Mouse (Mus musculus) limb, embryonic 14.5 days (tissue): ENCODE data around the gene Pik3c2g. TPM values are rescaled to one million over a fixed set of nuclear protein-coding genes. Genes with fewer than 3 reads are reported as not detected.

ENCODE experiments used
- ATAC-seq: fragments of 200-750 bp; cut with Nextera tagmentation; 2 replicates; pipeline ENCODE4 v1.8.0; 2017; ENCODE audit warnings: low read depth, moderate number of reproducible peaks, moderate TSS enrichment; ENCODE audit not compliant: low FRiP score
- DNase-seq: peaks from one replicate; pipeline ENCODE4 v3.0.0-alpha.2; 2015; ENCODE audit warnings: low spot score
- H3K27ac ChIP-seq: fragments of 300-500 bp; sonication (generic); replicated peaks from 2 replicates; pipeline ENCODE4 v1.5.1; 2014; ENCODE audit warnings: low read depth, mild to moderate bottlenecking, low read length, moderate library complexity, mixed read lengths
- H3K27me3 ChIP-seq: fragments of 300-500 bp; sonication (generic); 2 replicates; pipeline ENCODE4 v1.6.1; 2014; ENCODE audit warnings: low read length, mixed read lengths; ENCODE audit not compliant: control insufficient read depth, insufficient read depth
- H3K36me3 ChIP-seq: fragments of 300-500 bp; sonication (generic); 2 replicates; pipeline ENCODE4 v1.6.1; 2014; ENCODE audit warnings: mild to moderate bottlenecking, low read length, moderate library complexity, mixed read lengths; ENCODE audit not compliant: control insufficient read depth, insufficient read depth
- H3K4me1 ChIP-seq: fragments of 300-500 bp; sonication (generic); 2 replicates; pipeline ENCODE4 v1.6.1; 2014; ENCODE audit warnings: antibody characterized with exemption, low read length, mixed read lengths; ENCODE audit not compliant: control insufficient read depth, insufficient read depth
- H3K4me2 ChIP-seq: fragments of 300-500 bp; sonication (generic); replicated peaks from 2 replicates; pipeline ENCODE4 v1.6.1; 2014; ENCODE audit warnings: low read depth, mild to moderate bottlenecking, low read length, moderate library complexity; ENCODE audit not compliant: severe bottlenecking
- H3K4me3 ChIP-seq: fragments of 300-500 bp; sonication (generic); replicated peaks from 2 replicates; pipeline ENCODE4 v1.5.1; 2014; ENCODE audit warnings: low read length
- H3K9ac ChIP-seq: fragments of 300-500 bp; sonication (generic); 2 replicates; pipeline ENCODE4 v1.6.1; 2014; ENCODE audit warnings: mild to moderate bottlenecking, low read depth, low read length, moderate library complexity; ENCODE audit not compliant: severe bottlenecking
- H3K9me3 ChIP-seq: fragments of 300-500 bp; sonication (generic); 2 replicates; pipeline ENCODE4 v1.6.1; 2016; ENCODE audit warnings: low read length; ENCODE audit not compliant: control insufficient read depth
- POLR2A ChIP-seq: fragments of 200-500 bp; IDR thresholded peaks from 2 replicates; pipeline ENCODE4 v1.8.0; 2012; ENCODE audit warnings: inconsistent platforms, mild to moderate bottlenecking, moderate library complexity, borderline replicate concordance; ENCODE audit not compliant: insufficient read depth, insufficient read length; ENCODE audit errors: extremely low read depth
- WGBS: fragments of 180-500 bp; shearing (Covaris S2); extraction: QIAGEN DNeasy Blood & Tissue Kit; methylation state at CpG from one replicate; pipeline ENCODE4 v1.1.7; 2014; 5-methylcytosine and 5-hydroxymethylcytosine counted together
- polyA plus RNA-seq, 2 experiments: library from polyadenylated mRNA; depleted of rRNA in 1 of 2; stranded (reverse) in 1 of 2; unstranded in 1 of 2; fragments of >200 nt; fragmentation: Nextera tagmentation in 1 of 2; extraction: Ambion mirVana in 1 of 2; gene quantifications; 2 replicates each; pipeline versions ENCODE4 v1.2.1 to v1.2.3; 2012 to 2014

Gene Pik3c2g
- polyA plus RNA-seq, 2 experiments = 0.54 to 1.8 TPM

- Histone ChIP-seq H3K4me3 (no peak overlapping the region), H3K27me3 (no peaks in the 10 kb centered on the region), H3K9ac (no peak overlapping the region), H3K9me3 (no peaks in the 10 kb centered on the region), H3K4me1 (no peaks in the 10 kb centered on the region), H3K36me3 (no peaks in the 10 kb centered on the region), H3K27ac (no peak overlapping the region), H3K4me2 (no peak overlapping the region)
- DNase-seq = no peak
- 62% methylated on average over 3 of the region's 3 CpGs for WGBS
- ATAC-seq = no peak
- TF ChIP-seq POLR2A = no peak
Observed at GRCm38 (mm10) chr6:139978114-139978513, 391.1 kb downstream of the Pik3c2g start.

GRCm38 (mm10) chr6:139981061-139981460, 394.0 kb downstream of the Pik3c2g start:
- Histone ChIP-seq H3K36me3 (no peaks in the 10 kb centered on the region), H3K27me3 (no peaks in the 10 kb centered on the region), H3K4me2 (no peak overlapping the region), H3K9me3 (no peaks in the 10 kb centered on the region), H3K27ac (no peak overlapping the region), H3K4me3 (no peak overlapping the region), H3K9ac (no peak overlapping the region), H3K4me1 (no peaks in the 10 kb centered on the region)
- DNase-seq (no peak), ATAC-seq (no peak)
- TF ChIP-seq POLR2A = no peak

- Histone ChIP-seq H3K27me3 (no peaks in the 10 kb centered on the region), H3K9ac (no peak overlapping the region), H3K36me3 (no peaks in the 10 kb centered on the region), H3K27ac (no peak overlapping the region), H3K9me3 (no peaks in the 10 kb centered on the region), H3K4me2 (no peak overlapping the region), H3K4me3 (no peak overlapping the region), H3K4me1 (no peaks in the 10 kb centered on the region)
- no peak for TF ChIP-seq POLR2A
- 86% methylated on average over 3 of the region's 3 CpGs for WGBS
- DNase-seq (no peak), ATAC-seq (no peak)
Observed at GRCm38 (mm10) chr6:139984069-139984468, 397.0 kb downstream of the Pik3c2g start.

- WGBS = 74% methylated on average over 2 of the region's 2 CpGs
- Histone ChIP-seq H3K27ac (no peak overlapping the region), H3K4me2 (no peak overlapping the region), H3K27me3 (no peaks in the 10 kb centered on the region), H3K9me3 (no peaks in the 10 kb centered on the region), H3K9ac (no peak overlapping the region), H3K4me1 (no peaks in the 10 kb centered on the region), H3K36me3 (no peaks in the 10 kb centered on the region), H3K4me3 (no peak overlapping the region)
- no peak for DNase-seq
- no peak for TF ChIP-seq POLR2A
- no peak for ATAC-seq
Observed at GRCm38 (mm10) chr6:139986564-139986963, 399.5 kb downstream of the Pik3c2g start.

- TF ChIP-seq POLR2A = no peak
- 54% methylated on average over 6 of the region's 6 CpGs for WGBS
- Histone ChIP-seq H3K4me1 (no peaks in the 10 kb centered on the region), H3K4me2 (no peak overlapping the region), H3K36me3 (no peaks in the 10 kb centered on the region), H3K27ac (no peak overlapping the region), H3K9ac (no peak overlapping the region), H3K4me3 (no peak overlapping the region), H3K27me3 (no peaks in the 10 kb centered on the region), H3K9me3 (no peaks in the 10 kb centered on the region)
- DNase-seq = no peak
- ATAC-seq = no peak
Observed at GRCm38 (mm10) chr6:139989075-139989474, 402.1 kb downstream of the Pik3c2g start.

GRCm38 (mm10) chr6:139989597-139989996, 402.6 kb downstream of the Pik3c2g start:
- no peak for DNase-seq
- Histone ChIP-seq H3K9ac (no peak overlapping the region), H3K4me2 (no peak overlapping the region), H3K9me3 (no peaks in the 10 kb centered on the region), H3K4me3 (no peak overlapping the region), H3K4me1 (no peaks in the 10 kb centered on the region), H3K36me3 (no peaks in the 10 kb centered on the region), H3K27me3 (no peaks in the 10 kb centered on the region), H3K27ac (no peak overlapping the region)
- WGBS = 88% methylated on average over 10 of the region's 10 CpGs
- no peak for TF ChIP-seq POLR2A
- ATAC-seq = no peak
